Mouse (Mus musculus): ENCODE measurements around the gene Gale.

- TF ChIP-seq CTCF (IDR thresholded peaks at IDR 0.05; ENCODE audit: low read depth, low read length) (no peak), EP300 (IDR thresholded peaks at IDR 0.05; ENCODE audit: insufficient read depth, low read depth, low read length) (no peak)
These were observed 7.1 kb downstream of the Gale start for GRCm38 (mm10) chr4:135970585-135970984.

All from ES-Bruce4 (cell line).